Mouse (Mus musculus): ENCODE data around the gene Glp2r.

Glp2r gene

GRCm38 (mm10) chr11:67727095-67727494, 43.9 kb downstream of the Glp2r start:
- no peak for DNase-seq (ENCODE audit: low spot score)

GRCm38 (mm10) chr11:67723231-67724013, 47.5 kb downstream of the Glp2r start:
- DNase-seq (ENCODE audit: low spot score), result no peak

GRCm38 (mm10) chr11:67722399-67723156, 48.4 kb downstream of the Glp2r start:
- DNase-seq (ENCODE audit: low spot score), result no peak

- DNase-seq (ENCODE audit: low spot score), result no peak
These were observed 49.5 kb downstream of the Glp2r start for GRCm38 (mm10) chr11:67721485-67721884.

GRCm38 (mm10) chr11:67715382-67715781, 55.6 kb downstream of the Glp2r start:
- no peak for DNase-seq (ENCODE audit: low spot score)

GRCm38 (mm10) chr11:67712976-67713375, 58.0 kb downstream of the Glp2r start:
- no peak for DNase-seq (ENCODE audit: low spot score)

GRCm38 (mm10) chr11:67694703-67695376, 76.1 kb downstream of the Glp2r start, which contains the start of gene Rcvrn:
Gene Rcvrn (plus strand): TSS chr11:67695326.
- DNase-seq (ENCODE audit: low spot score), result no peak

GRCm38 (mm10) chr11:67686109-67686508, 84.8 kb downstream of the Glp2r start:
- DNase-seq (ENCODE audit: low spot score), result no peak

- DNase-seq (ENCODE audit: low spot score), result no peak
These were observed 89.1 kb downstream of the Glp2r start for GRCm38 (mm10) chr11:67681871-67682270.

GRCm38 (mm10) chr11:67679930-67680329, 91.0 kb downstream of the Glp2r start:
- DNase-seq (ENCODE audit: low spot score), result no peak

GRCm38 (mm10) chr11:67679300-67679699, 91.7 kb downstream of the Glp2r start:
- DNase-seq (ENCODE audit: low spot score), result no peak

- peak; percentile 38 for DNase-seq (ENCODE audit: low spot score)
These were observed 95.1 kb downstream of the Glp2r start for GRCm38 (mm10) chr11:67675562-67676540.

- DNase-seq (ENCODE audit: low spot score), result no peak
These were observed 98.8 kb downstream of the Glp2r start for GRCm38 (mm10) chr11:67672140-67672539.

GRCm38 (mm10) chr11:67670031-67670430, 100.9 kb downstream of the Glp2r start:
- DNase-seq (ENCODE audit: low spot score), result no peak

- no peak for DNase-seq (ENCODE audit: low spot score)
These were observed 102.4 kb downstream of the Glp2r start for GRCm38 (mm10) chr11:67668460-67669007.

GRCm38 (mm10) chr11:67667531-67668332, 103.2 kb downstream of the Glp2r start:
- DNase-seq (ENCODE audit: low spot score), result peak; percentile 71

GRCm38 (mm10) chr11:67666129-67666528, 104.8 kb downstream of the Glp2r start:
- no peak for DNase-seq (ENCODE audit: low spot score)

- no peak for DNase-seq (ENCODE audit: low spot score)
These were observed 106.0 kb downstream of the Glp2r start for GRCm38 (mm10) chr11:67664918-67665317.

- DNase-seq (ENCODE audit: low spot score), result no peak
These were observed 106.7 kb downstream of the Glp2r start for GRCm38 (mm10) chr11:67664261-67664660.

- no peak for DNase-seq (ENCODE audit: low spot score)
These were observed 107.5 kb downstream of the Glp2r start for GRCm38 (mm10) chr11:67663437-67663836.

Measured in urinary bladder, postnatal 14 days (tissue).